Mouse (Mus musculus) inflammation-experienced regulatory T-cells, adult 6 months (primary cell): Measurements from ENCODE around the gene Tnrc6b. TPM values are rescaled to one million over a fixed set of nuclear protein-coding genes. Genes with fewer than 3 reads are reported as not detected.
A peak's percentile ranks its signal among the peaks of the same experiment; 100 is the strongest.

ENCODE experiments used
- ATAC-seq: one replicate; pipeline ENCODE4 v1.8.0; 2017
- polyA plus RNA-seq, 3 experiments: library from polyadenylated mRNA; unstranded; fragments of 100-300 nt; shearing (Covaris generic); gene quantifications; one replicate each; pipeline ENCODE4 v1.2.1; 2017

Tnrc6b gene
- polyA plus RNA-seq: 10 to 100 TPM; 37.5 to 60.3 (median 51.2) TPM

- peak; percentile 85 for ATAC-seq
Observed at GRCm38 (mm10) chr15:80710608-80711363, at the start of gene Tnrc6b. TSS of gene Tnrc6b (plus strand) at chr15:80711313.

GRCm38 (mm10) chr15:80664444-80664843 lies 46.7 kb upstream of the Tnrc6b start:
- ATAC-seq: no peak

GRCm38 (mm10) chr15:80671295-80672252 lies 39.5 kb upstream of the Tnrc6b start, which contains the start of gene Fam83f:
TSS of gene Fam83f (plus strand) at chr15:80671847.
- no peak for ATAC-seq

- ATAC-seq: no peak
Observed at GRCm38 (mm10) chr15:80672810-80673209, 38.3 kb upstream of the Tnrc6b start.

- no peak for ATAC-seq
Observed at GRCm38 (mm10) chr15:80673337-80674095, 37.6 kb upstream of the Tnrc6b start.

- ATAC-seq: no peak
Observed at GRCm38 (mm10) chr15:80674700-80675099, 36.4 kb upstream of the Tnrc6b start.

GRCm38 (mm10) chr15:80679515-80680215 lies 31.4 kb upstream of the Tnrc6b start:
- no peak for ATAC-seq

- no peak for ATAC-seq
Observed at GRCm38 (mm10) chr15:80680347-80681030, 30.6 kb upstream of the Tnrc6b start.

GRCm38 (mm10) chr15:80681466-80681881 lies 29.6 kb upstream of the Tnrc6b start:
- ATAC-seq: peak; percentile 95

- ATAC-seq: no peak
Observed at GRCm38 (mm10) chr15:80682343-80682742, 28.8 kb upstream of the Tnrc6b start.

- ATAC-seq: no peak
Observed at GRCm38 (mm10) chr15:80683151-80683550, 28.0 kb upstream of the Tnrc6b start.

- no peak for ATAC-seq
Observed at GRCm38 (mm10) chr15:80683990-80684389, 27.1 kb upstream of the Tnrc6b start.

GRCm38 (mm10) chr15:80684786-80685602 lies 26.1 kb upstream of the Tnrc6b start:
- ATAC-seq: no peak

GRCm38 (mm10) chr15:80685603-80685895 lies 25.6 kb upstream of the Tnrc6b start:
- no peak for ATAC-seq

- no peak for ATAC-seq
Observed at GRCm38 (mm10) chr15:80688536-80688935, 22.6 kb upstream of the Tnrc6b start.

GRCm38 (mm10) chr15:80693492-80693891 lies 17.6 kb upstream of the Tnrc6b start:
- no peak for ATAC-seq

- no peak for ATAC-seq
Observed at GRCm38 (mm10) chr15:80694125-80694910, 16.8 kb upstream of the Tnrc6b start.

- ATAC-seq: peak; percentile 98
Observed at GRCm38 (mm10) chr15:80697564-80697963, 13.5 kb upstream of the Tnrc6b start.

- no peak for ATAC-seq
Observed at GRCm38 (mm10) chr15:80701481-80702257, 9.4 kb upstream of the Tnrc6b start.
